Mouse (Mus musculus) ovary, postnatal 10 days (tissue): ENCODE measurements around the gene Paox.

Source experiments
- DNase-seq: peaks from one replicate; pipeline ENCODE4 v3.0.0; 2022; ENCODE audit warnings: low spot score

Gene Paox

DNA sequence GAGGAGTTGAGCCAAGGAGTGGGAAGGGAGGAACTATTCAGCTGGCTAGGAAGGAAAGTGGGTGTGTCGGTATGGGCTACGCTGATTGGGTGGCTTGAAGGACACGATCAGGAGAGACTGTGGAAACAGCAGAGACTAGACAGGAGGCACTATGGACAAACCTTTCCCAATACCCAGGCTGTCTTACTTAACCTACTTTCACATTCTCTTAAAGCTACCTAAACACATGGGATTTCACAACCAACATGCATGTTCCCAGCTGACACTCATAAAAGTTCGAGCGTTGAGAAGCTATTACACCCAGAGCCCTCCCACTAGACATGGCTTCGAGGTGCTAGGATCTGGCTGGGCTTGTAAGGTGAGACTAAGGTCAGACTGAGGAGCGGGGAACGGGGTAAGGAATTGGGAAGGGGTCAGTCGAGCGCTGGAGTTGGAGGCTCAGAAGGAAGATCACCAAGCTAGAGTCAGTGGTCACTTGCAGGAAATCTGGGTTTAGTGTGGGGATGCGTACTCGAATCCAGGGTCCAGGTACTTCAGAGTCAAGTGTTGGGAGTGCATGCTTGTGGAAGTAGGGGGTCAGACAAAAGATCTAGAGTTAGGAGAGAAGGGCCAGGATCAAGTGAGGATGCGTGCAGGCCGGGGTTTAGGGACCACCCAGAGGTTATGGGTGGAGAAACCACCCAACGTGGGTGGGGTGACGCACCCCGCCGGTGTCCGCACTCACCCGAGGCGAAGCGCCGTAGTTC, at the start of gene Paox:
Paox (plus strand) TSS at position 217 of the 746 bp plus-strand sequence.
- no peak for DNase-seq

DNA sequence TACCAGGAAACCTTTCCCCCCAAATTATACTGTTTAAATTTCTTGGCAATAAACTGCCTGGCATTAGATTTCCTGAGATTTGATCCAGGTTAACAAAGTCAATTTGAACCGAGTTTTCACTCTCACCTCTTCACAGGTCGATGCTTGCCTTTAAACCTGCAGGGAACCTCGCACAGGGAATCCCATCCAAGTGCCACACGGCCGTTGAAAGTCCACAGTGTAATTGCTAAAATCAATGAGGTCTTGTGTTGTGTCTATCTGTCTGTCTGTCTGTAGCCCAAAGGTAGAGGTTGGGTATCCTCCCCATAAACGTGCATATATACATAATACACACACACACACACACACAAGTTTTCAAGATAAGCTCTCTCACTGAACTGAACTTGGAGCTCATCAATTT, 48.2 kb upstream of the Paox start:
- DNase-seq = no peak

DNA sequence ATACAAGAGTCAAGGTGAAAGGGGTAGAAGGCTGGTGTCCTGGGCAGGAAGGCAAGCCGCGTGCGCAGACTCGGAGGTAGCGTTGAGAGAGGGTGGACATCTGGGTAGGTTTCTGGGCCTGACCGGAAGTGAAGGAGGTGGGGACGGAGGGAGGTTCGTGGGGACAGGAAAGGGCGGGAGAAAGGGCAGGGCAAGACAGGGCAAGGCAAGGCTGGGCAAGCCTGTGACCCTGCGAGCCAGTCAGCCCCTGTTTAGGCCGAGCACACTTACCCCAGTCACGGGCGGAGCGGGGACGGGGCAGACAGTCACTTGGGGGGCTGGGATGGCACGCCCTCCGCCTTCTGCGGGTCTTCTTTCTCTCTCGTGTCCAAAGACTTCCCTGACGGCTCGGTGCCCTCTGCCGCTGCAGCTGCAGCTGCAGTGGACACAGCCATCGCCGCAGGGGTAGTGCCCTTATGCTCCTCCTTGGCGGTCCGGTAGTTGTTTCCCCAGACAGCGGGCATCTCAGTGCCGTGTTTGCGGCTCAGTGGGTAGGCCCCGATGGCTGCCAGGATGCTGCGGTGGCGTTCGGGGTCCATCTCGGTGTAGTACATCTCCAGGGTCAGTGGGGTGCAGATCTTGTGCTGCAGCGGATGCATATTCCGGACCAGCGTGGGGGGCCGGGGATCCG, 45.4 kb upstream of the Paox start:
- no peak for DNase-seq

DNA sequence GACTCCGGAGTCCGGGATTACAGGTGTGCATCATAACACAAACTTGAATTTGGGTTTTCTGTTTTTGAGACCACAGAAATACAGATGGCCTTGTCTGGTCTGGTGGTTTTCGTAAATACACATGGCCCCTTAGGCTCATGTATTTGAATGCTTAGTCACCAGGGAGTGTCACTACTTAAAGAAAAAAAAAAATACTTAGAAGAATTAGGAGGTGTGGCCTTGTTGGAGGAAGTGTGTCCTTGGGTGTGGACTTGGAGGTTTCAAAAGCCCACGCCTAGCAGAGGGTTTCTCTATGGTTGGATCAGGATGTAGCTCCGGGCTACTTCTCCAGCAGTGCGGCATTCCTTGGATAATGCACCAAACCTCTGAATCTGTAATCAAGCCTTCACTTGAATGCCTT, 37.9 kb upstream of the Paox start:
- DNase-seq = no peak

DNA sequence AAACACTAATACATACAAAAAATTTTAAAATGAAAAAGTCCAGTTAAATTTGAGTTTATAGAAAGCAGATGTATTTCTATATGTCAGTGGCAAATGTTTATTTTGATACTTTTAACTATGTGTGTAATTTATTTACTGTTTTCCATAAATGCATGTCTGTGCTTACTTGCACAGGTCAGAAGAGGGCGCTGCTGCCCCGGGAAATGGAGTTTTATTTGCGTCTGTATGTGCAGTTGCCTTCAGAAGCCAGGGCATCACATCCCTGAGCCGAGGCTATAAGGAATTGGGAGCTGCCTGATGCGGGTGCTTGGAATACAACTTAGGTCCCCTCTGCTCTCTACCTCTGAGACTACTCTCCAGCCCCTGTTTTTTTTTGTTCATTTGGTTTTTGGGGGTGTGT, 36.9 kb upstream of the Paox start:
- no peak for DNase-seq

DNA sequence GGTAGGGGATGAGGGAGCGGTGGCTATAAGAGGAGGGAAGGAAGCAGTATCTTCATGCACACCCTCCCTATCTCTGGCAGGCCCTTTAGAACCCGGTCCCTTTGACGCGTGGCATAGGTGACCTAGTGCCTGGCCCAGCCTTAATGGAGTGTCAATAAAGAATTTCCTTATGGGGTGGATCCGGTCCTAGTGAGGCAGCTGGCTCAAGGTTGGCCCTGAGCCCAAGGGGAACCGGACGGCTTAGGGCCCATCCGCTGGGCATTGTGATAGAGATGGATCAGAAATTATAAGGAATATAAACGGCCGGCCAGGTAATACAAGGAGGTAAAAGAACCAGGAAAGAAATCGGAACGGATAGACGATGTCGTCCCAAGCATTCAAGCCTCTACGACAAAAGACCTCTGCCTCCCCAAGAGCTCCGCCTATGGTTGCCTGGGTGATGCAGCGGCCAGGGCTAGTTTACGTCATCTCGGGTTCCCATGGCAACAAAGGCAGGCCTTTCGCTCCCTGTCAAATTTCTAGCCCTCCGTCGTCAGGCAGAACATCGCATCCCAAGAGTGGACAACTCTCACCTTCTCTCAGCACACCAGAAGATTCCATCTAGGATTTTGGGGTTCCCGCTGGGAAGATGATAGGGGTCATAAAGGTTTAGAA, 35.0 kb upstream of the Paox start:
- DNase-seq = no peak

DNA sequence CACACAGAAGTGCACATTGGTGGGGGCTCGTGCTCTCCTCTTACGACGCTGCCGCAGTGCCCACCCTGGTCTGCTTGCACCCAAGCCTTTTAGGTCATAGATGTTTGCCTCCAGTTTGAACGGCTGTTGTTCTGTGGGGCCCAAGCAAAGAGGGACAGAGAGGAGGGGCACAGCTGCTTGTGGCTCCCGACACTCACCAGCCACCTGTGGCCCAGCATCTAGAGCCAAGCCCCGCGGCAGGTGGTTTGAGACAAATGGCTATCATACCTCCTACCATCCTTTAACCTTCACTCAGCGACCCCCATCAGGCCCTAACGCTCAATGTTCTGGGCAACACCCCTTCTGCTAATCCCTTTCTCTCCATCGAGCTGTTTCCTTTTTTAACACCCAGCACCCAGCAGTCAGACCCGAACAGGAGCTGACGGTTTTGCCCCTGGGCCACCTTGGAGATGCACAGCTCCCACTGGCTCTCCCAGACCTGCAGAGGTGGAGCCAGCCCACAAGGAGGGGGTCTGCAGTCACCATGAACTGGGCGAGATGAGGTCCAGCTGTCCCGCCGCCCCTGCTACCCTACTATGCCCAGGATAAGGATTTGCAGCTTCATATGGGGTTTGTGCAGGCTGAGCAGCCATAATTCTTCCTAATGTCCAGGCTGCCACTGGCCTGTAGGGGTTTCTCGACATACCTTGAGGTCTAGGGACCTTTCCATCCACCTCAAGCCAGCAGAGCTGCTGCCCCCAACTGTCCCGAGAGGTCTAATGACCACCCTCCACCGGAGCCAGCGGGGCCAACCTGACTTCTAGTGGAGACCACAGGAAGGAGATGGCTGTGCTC, 34.0 kb upstream of the Paox start:
- no peak for DNase-seq

DNA sequence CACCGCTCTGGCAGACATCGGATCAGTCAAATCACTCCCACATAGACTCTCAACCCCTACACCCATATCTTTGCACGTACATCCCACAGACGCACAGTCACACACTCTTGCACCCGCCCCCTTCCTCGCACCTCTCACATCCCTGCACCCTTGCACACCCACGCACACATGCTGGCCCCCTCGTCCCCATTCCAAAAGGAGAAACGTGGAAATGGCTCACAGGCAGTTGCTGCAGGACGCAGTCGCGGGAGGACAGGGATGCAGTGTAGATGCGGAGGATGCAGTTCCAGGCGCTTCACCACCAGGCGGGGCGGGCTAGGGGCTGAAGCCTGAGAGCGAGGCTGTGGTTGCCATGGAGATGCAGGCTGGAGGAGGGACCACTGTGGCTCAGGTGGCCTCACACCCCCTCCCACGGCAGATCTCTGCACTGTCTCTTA, 33.3 kb upstream of the Paox start, which contains the start of gene Caly:
Caly (minus strand) TSS at position 307 of the 437 bp plus-strand sequence.
- DNase-seq = no peak

DNA sequence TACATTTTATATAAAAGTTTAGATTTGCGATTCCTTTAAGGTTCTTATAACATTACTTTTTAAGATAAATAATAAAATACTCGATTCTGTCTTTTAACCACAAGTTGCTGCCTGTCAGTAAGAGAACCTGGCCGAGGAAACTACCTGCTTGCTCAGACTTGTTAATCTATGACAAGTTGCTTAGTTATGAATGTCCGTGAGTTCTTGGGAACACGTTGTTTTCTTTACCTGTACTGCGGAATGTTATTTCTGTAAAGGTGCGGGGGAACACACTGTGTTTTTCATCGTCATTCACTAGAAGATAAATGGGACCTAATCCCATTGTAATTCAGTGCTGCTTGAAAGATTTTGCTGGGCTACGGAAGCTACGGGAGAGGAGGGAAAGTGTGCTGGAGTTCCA, 25.0 kb upstream of the Paox start:
- no peak for DNase-seq

DNA sequence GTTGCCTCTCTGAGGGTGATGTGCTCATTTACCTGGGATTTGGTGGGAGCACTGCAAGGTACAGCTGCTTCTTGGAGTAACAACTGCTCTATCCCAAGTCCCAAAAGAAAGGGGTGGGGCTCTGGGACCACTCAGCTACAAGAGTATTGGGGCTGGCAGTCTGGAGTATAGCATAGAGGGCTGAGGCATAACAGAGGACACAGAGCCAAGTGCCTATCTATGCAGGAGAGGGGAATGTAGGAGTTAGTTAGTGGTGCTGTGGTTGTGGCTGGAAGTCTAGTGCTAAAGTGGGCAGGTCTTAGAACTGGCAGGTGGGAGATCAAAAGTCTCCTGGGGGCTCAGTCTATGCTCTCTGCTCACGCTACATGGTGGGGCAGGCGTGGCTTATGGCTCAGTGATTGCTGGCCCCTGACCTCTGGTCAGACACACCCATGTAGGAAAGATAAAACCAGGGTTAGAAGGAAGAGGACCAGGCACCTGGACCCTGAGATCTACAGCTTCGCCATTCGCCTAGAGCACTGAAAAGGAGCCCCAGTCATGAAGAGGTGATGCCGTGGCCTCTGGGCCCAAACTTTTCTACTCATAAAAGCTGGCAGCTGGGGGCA, 22.6 kb upstream of the Paox start, which contains the start of gene Prap1:
Prap1 (plus strand) TSS at position 472 of the 605 bp plus-strand sequence.
- no peak for DNase-seq

DNA sequence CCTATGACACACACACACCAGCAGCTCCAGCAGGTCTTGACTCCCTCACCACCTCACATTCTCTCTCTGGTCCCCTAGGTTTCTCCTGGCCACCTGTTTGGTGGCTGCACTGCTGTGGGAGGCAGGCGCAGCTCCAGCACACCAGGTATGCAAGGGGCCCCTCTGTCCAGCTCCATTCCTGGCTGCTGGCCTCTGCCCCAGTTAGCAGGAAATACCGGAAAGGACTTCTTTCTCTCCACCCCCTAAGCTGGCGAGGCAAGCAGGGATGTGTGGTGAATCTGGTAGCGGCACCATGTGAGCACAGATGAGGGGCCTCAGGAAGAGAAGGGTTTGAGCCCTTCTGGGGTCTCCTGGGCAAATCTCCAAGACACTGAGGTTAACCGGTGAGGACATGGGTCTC, 20.6 kb upstream of the Paox start:
- no peak for DNase-seq

DNA sequence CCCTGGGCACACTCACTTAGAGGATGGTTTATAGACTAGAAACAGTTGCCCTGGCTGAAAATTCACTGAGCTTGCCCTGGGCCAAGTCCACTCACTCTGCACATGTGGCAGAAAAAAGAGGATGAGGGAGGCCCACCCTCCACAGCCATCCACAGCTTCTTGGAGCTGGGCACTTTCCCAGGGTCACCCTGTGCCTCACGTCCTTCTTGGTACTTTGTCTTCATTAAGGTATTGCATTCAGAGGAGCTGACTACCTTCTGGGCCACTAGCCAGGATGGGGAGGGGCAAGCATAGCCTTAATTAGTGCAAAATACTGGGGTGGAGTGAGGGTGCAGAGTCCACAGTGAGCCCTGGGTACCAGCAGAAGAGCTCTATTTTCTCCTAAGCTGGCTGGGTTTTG, 20.0 kb upstream of the Paox start:
- no peak for DNase-seq

DNA sequence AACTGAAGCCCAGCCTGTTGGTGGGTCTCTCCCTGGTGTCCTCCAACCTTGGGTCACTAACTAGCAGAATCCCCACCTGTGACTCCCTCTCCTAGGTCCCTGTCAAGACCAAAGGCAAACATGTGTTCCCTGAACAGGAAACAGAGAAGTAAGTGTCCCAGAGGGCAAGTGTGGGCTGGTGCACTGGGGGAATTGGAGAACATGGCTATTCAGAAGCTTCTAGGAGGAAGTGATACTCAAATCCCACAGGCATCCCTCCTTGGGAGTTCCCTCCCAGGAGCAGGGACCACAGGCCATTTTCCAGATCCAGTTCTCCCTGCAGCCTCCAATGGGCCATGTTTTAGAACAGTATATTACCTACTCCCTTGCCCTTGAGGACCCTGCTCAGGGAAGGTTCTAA, 19.5 kb upstream of the Paox start:
- no peak for DNase-seq

DNA sequence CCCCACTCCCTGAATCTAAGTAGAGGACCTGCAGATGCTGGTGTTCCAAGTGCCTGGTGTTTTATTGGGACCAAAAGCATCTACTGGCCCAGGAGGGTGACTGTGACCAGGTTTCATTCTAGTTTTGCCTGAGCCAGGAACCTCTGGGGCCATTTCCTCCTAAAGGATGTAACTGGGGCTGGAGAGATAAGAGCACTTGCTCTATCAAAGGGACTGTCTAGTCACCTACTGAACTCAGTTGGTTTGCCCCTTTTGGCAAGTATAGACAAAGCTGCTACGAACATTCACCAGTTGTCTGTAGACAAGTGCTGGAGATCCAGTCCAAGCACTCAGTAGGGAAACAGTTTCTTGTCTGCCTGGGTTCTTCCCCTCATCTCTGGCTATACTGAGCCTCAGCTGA, 17.1 kb upstream of the Paox start:
- no peak for DNase-seq

DNA sequence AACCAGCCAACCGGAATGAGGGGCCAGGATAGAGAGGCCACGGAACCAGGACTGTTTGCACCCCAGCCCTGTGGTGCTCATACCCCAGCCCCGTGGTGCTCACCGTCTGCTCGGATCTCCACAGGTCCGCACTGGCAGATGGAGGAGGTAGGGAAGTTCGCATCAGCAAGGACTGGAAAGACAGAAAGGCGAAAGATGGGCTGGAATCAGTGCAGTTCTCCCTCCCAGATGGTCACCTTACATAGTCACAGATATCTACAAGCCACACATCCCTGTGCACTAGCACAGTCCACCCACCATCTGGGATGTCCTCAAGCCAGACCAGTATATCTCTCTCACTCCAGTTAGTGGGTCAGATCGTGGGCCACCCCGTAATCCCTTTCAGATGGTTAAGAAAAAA, 14.1 kb upstream of the Paox start:
- no peak for DNase-seq

DNA sequence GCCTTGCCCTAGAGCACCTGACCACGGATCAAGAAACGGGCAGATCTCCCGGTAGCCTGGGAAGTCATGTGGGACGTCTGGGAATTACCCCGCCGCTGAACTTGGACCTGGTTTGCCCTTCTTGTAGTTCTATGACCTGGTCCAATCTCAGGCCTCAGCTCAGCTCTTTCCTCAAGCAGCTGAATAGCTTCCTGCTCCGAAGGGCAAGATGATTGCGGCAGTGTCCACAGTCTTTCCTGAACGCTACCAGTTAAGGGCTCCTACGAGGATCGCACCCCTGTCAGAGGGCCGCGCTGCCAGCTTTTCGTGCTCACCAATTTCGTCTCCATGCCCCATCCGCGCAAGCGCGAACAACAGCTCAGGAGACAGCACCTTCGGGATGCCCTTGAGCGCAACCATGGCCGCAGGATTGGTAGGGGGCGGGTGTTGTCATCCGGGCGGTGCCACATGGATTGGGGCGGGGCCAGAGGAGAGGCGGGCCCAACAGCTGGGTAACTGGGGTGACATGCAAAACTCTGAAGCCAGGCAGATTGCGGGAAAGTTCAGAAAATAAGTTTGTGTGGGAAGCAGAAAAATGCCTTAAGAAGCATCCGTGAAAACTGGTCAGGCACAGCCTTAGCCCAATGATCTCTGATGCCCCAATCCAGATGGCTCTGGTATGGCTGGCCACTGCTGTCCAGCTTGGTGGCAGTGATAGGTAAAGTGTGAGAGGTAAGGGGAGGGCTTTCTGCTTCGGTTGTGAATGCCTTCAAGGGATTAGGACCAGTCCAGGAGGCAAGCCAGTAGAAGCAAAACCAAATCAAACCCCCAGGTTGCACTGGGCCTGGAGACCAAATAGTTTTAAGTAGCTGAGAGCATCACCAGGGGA, 13.4 kb upstream of the Paox start, which contains the start of gene Fuom:
Fuom (minus strand) TSS at position 449 of the 868 bp plus-strand sequence.
- DNase-seq = peak; percentile 64

DNA sequence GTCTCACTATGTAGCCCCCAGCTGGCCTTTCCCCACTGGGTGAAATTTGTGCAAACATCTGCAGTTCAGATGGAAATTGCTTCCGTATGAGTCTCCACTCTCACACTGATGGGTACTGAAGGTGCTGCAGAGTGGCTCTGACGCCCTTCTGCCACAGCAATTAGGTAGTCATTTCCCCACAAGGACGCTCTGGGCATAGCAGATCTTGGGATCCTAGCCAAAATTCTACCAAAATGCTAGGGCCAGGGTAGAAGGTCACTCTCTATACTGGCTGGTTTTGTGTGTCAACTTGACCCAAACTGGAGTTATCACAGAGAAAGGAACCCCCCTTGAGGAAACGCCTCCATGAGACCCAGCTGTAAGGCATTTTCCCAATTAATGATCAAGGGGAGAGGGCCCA, 11.6 kb upstream of the Paox start:
- no peak for DNase-seq

DNA sequence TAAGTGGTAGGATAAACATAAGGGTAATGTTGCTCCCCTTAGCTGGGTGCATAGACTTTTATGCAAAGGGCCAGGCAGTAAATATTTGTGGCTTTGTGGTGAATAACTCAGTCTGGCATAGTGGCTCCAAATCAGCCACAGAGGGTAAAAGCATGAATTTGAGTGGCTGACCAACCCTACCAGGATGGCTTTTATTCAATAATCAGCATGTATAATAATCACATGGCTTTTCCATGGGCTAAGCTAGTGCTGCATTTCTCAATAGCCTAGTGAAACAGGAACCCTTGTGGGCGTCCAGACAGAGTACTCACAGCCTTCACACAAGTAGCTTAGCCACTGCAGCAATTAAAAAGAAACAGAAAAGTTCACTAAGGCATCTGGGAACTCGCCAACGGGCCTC, 3.7 kb upstream of the Paox start:
- no peak for DNase-seq

DNA sequence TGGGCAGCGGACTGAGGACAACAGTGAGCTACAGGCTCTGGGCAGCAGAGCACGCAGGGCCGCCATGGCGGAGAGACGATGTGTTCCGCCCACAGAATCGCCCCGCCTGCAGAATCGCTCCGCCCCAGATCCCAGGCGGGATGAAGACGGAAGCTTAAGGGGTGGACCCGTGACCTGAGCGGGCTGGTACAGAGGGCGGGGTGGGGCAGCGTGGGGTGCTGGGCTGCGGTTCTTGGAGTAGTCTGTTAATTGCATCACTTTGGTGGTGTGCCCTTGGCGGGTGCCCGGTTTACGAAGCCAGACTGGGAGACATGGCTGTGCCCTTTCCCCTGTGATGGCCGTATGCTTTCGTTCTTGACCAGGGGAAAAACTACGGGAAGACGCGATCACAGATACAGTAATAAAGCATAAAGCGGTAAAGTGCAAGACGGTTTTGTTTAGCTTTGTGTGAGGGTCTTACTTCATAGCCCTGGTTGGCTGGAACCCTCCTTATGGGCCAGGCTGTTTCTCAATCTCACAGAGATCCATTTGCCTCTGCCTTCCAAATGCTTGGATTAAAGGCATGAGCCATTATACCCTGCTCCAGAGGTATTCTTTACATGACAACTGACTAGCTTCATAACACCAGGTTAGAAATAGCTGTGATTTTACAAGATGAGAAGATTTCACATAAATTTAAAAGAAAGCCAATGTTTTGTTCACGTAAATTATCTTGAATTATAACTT, 893 bp downstream of the Paox start, which contains the start of gene Echs1:
Echs1 (minus strand) TSS at position 148 of the 726 bp plus-strand sequence.
- peak; percentile 63 for DNase-seq

DNA sequence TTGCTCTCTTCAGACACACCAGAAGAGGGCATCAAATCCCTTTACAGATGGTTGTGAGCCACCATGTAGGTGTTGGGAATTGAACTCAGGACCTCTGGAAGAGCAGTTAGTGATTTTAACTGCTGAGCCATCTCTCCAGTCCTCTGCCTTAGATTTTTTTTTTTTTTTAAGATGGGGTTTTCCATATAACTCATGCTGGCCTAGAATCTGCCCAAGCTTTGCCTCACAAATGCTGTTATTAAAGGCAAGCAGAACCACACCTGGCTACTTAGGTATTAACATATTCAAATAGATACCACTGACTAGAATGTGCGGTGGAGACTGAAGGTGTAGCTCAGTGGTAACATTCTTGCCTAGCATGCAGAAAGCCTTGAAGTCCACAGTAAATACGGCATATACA, 4.9 kb downstream of the Paox start:
- DNase-seq = no peak
